Mouse (Mus musculus) embryonic facial prominence, embryonic 14.5 days (tissue): ENCODE measurements around the gene Gm43302. TPM values are rescaled to one million over a fixed set of nuclear protein-coding genes. Genes with fewer than 3 reads are reported as not detected.
"Not testable (repeated sequence)": the region's sequence is repeated elsewhere in the genome, so short reads cannot be mapped to it uniquely, and the experiment has no call there.

Experiments
- ATAC-seq: fragments of 200-750 bp; cut with Nextera tagmentation; 2 replicates; pipeline ENCODE4 v1.8.0; 2017; ENCODE audit warnings: low read depth, moderate number of reproducible peaks, moderate TSS enrichment
- DNase-seq: peaks from one replicate; pipeline ENCODE4 v3.0.0-alpha.2; 2015; ENCODE audit warnings: low spot score
- H3K27ac ChIP-seq: fragments of 300-500 bp; sonication (generic); replicated peaks from 2 replicates; pipeline ENCODE4 v1.5.1; 2014; ENCODE audit warnings: low read depth, mild to moderate bottlenecking, low read length, moderate library complexity
- H3K27me3 ChIP-seq: fragments of 300-500 bp; sonication (generic); replicated peaks from 2 replicates; pipeline ENCODE4 v1.6.1; 2014; ENCODE audit warnings: low read length; ENCODE audit not compliant: control insufficient read depth, insufficient read depth
- H3K36me3 ChIP-seq: fragments of 300-500 bp; sonication (generic); 2 replicates; pipeline ENCODE4 v1.6.1; 2014; ENCODE audit warnings: low read length, mixed read lengths; ENCODE audit not compliant: control insufficient read depth, insufficient read depth
- H3K4me1 ChIP-seq: fragments of 300-500 bp; sonication (generic); 2 replicates; pipeline ENCODE4 v1.6.1; 2014; ENCODE audit warnings: antibody characterized with exemption, low read length; ENCODE audit not compliant: control insufficient read depth, insufficient read depth
- H3K4me2 ChIP-seq: fragments of 300-500 bp; sonication (generic); 2 replicates; pipeline ENCODE4 v1.6.1; 2014; ENCODE audit warnings: low read depth, mild to moderate bottlenecking, low read length, moderate library complexity, mixed read lengths
- H3K4me3 ChIP-seq: fragments of 300-500 bp; sonication (generic); 2 replicates; pipeline ENCODE4 v1.5.1; 2014; ENCODE audit warnings: low read depth, mild to moderate bottlenecking, low read length
- H3K9ac ChIP-seq: fragments of 300-500 bp; sonication (generic); 2 replicates; pipeline ENCODE4 v1.6.1; 2014; ENCODE audit warnings: low read depth, mild to moderate bottlenecking, low read length, moderate library complexity, mixed read lengths
- H3K9me3 ChIP-seq: fragments of 300-500 bp; sonication (generic); 2 replicates; pipeline ENCODE4 v1.6.1; 2016; ENCODE audit warnings: low read length; ENCODE audit not compliant: control insufficient read depth
- WGBS: fragments of 180-500 bp; shearing (Covaris S2); extraction: QIAGEN DNeasy Blood & Tissue Kit; methylation state at CpG from one replicate; pipeline ENCODE4 v1.1.7; 2014; 5-methylcytosine and 5-hydroxymethylcytosine counted together
- polyA plus RNA-seq: library from polyadenylated mRNA; unstranded; fragments of >200 nt; fragmentation: Nextera tagmentation; extraction: Ambion mirVana; gene quantifications from 2 replicates; pipeline ENCODE4 v1.2.1, GENCODE M21; 2014

Gene Gm43302
- polyA plus RNA-seq = 0.28 and 0.32 TPM in 2 replicates

DNA sequence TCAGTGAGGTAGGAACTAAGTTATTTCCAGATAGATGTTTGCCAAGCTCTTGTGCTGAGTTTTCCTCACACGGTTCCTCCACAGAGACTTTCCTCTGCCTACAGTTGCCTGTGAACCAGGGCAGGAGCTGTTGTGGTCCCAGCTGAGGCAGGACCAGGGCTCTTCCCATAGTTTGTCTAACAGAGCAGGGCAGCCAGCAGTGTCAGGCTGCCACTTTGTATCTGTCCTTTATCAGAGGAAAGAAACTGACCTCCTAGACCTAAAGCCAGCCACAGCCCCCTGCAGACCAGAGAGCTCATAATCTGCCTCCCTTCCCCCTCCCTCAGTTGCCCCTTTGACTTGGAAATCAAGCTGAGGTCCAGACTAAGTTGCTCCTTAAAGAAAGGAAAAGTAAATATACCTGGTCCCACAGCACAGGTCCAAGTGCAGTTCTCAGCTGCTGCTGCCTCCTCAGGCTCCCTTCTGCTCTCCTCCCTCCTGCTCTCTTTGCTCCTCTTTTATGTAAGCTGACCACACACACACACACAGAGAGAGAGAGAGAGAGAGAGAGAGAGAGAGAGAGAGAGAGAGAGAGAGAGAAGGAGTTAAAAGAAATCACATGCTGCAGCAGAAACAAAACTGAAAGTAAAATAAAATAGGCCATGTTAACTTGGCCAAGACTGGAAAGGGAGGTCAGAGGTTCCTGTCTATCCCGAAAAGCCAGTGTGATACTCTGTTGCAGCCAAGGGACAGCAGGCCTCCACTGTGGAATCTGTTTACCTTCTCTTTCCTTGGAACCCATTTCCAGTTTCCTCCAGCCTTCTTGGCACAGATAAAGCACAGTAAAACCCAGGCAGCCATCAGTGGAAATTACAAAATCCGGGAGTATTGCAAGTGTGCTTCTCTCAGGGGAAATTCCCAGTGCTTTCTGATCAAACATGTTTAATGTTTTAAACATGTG, at the start of gene Gm43302, which contains the start of gene Gbp6:
Gene Gm43302 (minus strand): TSS at position 470 of the 940 bp plus-strand sequence.
Gene Gbp6 (minus strand): TSS at position 473 of the 940 bp plus-strand sequence.
- H3K4me3 ChIP-seq, H3K36me3 ChIP-seq, H3K27ac ChIP-seq, H3K4me1 ChIP-seq, H3K9me3 ChIP-seq, H3K9ac ChIP-seq, H3K27me3 ChIP-seq: not testable (repeated sequence)
- 34% methylated on average over 3 of the region's 3 CpGs for WGBS
- DNase-seq (peak; percentile 66), ATAC-seq (peak; percentile 72)
- 0 out of 2 replicates have a peak within 1 kb of the TSS, but pooled peaks have one; percentile 10 for H3K4me2 ChIP-seq

DNA sequence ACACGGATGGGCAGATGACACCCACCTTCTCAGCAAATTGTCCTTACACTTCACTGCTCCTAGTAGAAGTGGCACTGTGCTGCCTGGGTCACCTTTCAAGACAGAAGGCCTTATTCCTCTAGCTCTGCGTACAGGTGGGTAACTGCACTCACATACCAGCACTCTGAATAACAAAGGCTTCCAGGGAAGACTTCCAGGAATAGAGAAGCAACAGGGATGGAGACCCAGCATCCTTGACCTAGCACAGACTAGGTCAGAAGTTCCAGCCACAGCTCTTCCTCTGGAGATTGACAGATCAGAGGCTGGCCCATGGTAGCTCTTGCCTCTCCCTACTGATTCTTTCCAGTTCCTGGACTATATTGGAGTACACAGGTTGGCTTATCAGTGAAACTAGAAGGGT, 47.8 kb upstream of the Gm43302 start:
- H3K36me3 ChIP-seq = no peaks in the 10 kb centered on the region
- no peak overlapping the region for H3K9ac ChIP-seq
- no peak for ATAC-seq
- H3K27me3 ChIP-seq = no peaks in the 10 kb centered on the region
- H3K4me1 ChIP-seq = no peaks in the 10 kb centered on the region
- DNase-seq = no peak
- no peak overlapping the region for H3K27ac ChIP-seq
- 77% methylated on average over 2 of the region's 2 CpGs for WGBS
- H3K4me2 ChIP-seq = no peak overlapping the region
- H3K9me3 ChIP-seq = no peaks in the 10 kb centered on the region
- H3K4me3 ChIP-seq = no peak overlapping the region

DNA sequence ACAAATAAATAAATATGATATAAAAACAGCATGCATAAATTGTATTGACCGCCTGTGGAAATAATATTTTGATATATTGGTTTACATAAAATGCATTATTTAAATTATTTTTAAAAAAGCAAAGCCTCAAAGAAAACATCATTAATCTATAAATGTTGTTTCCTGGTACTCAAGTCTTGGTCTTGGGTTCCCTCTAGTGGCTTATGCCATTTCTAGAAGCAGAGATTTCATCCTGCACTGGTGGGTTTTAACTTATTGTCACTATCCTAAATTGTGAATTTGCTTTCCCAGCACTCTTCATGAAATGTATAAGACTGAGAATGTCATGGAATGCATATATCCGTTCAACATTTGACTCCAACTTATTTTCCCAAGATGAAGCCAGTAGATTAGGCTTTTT, 29.0 kb upstream of the Gm43302 start:
- WGBS = 68% methylated on average over 2 of the region's 2 CpGs
- ATAC-seq (no peak), DNase-seq (no peak)
- no peak overlapping the region for H3K27ac ChIP-seq
- no peaks in the 10 kb centered on the region for H3K4me1 ChIP-seq
- H3K4me2 ChIP-seq = no peak overlapping the region
- H3K27me3 ChIP-seq = no peaks in the 10 kb centered on the region
- no peak overlapping the region for H3K9ac ChIP-seq
- H3K4me3 ChIP-seq = no peak overlapping the region
- H3K36me3 ChIP-seq = no peaks in the 10 kb centered on the region
- H3K9me3 ChIP-seq = no peaks in the 10 kb centered on the region

DNA sequence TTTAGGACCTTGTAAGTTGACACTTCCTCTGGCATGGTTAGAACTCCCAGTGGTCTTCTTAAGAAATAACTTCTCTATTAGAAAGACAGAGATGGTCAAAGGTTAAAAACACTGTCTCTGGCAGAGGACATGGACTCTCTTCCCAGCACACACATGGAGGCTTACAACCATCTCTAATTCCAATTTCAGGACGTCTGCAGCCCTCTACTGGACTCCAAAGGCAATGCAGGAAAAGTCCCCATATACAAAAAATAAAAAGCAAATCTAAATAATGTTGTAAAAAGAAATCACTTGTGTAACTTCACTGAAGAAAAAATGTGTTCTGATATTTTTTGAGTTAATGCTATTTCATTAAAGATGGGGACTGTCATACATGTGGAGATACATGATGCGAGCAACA, 17.4 kb upstream of the Gm43302 start:
- H3K9ac ChIP-seq = no peak overlapping the region
- H3K27ac ChIP-seq = no peak overlapping the region
- no peaks in the 10 kb centered on the region for H3K27me3 ChIP-seq
- H3K4me3 ChIP-seq = no peak overlapping the region
- 0 out of 2 replicates have a peak, but pooled peaks cover 4% of the 10 kb centered on the region for H3K9me3 ChIP-seq
- DNase-seq (no peak), ATAC-seq (no peak)
- no peaks in the 10 kb centered on the region for H3K4me1 ChIP-seq
- 74% methylated on average over 2 of the region's 2 CpGs for WGBS
- H3K4me2 ChIP-seq = no peak overlapping the region
- no peaks in the 10 kb centered on the region for H3K36me3 ChIP-seq

DNA sequence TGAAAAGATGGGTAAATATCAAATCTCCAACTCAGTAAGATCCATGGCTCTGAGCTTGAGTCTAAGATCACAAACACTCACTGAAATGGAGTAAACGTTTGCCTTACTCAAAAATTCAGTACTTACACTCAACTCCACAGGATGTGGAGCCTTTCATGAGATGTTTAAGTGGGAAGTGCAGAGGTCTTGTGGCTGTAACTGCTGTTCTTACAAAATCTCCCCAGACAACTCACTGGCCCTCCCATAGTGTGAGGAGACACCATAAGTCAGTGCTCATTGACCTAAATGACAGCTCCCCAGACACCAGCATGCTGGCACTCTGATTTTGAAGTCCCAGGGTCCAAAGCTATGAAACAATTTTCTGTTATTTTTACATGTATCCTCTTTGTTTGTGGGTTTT, 15.7 kb upstream of the Gm43302 start:
- H3K27ac ChIP-seq, H3K9me3 ChIP-seq, H3K9ac ChIP-seq, H3K4me1 ChIP-seq, H3K4me2 ChIP-seq, H3K27me3 ChIP-seq, DNase-seq, H3K36me3 ChIP-seq, H3K4me3 ChIP-seq, ATAC-seq: not testable (repeated sequence)
- WGBS = 69% methylated on average over 1 of the region's 1 CpGs

DNA sequence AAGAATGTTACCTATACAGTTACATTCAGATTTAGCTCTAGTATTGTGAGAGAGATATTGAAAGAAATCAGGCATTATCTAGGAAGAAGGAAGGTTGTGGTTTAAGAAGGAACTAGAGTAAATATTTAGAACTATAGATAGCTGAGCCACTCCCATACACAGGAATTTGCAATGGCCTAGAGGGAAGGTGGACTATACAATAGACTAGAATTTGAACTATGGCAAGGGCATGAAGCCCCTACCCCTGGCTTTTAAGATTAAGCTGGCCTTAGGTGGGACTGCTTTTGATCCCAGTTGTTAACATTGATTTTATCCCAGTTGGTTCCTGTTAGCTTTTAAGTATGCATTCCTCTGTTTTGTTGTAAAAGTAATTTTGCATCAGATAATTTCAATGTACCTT, 13.5 kb upstream of the Gm43302 start:
- H3K4me1 ChIP-seq, H3K9ac ChIP-seq, H3K36me3 ChIP-seq, ATAC-seq, H3K9me3 ChIP-seq, H3K27me3 ChIP-seq, H3K27ac ChIP-seq, H3K4me2 ChIP-seq, DNase-seq, H3K4me3 ChIP-seq: not testable (repeated sequence)

DNA sequence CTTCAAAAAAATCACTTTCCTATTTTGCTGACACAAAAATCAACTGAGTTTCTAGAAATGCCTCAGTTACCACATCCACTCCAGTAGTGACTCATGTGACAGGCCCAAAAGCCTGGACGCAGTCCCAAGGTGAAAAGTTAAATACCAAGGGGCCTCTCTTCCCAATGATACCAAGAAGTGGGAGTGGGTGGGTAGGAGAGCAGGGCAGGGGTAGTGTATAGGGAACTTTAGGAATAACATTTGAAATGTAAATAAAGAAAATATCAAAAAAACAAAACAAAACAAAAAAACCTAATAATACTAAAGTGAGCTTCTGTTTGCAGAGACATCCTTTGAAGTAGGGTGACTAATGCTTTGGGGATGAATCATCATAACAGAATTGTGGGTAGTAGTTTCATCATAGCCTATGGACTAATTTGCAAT, 12.7 kb upstream of the Gm43302 start:
- H3K4me3 ChIP-seq = no peak overlapping the region
- H3K27me3 ChIP-seq = no peaks in the 10 kb centered on the region
- H3K36me3 ChIP-seq = no peaks in the 10 kb centered on the region
- WGBS = 80% methylated on average over 1 of the region's 1 CpGs
- H3K27ac ChIP-seq = no peak overlapping the region
- H3K9ac ChIP-seq = no peak overlapping the region
- ATAC-seq (no peak), DNase-seq (no peak)
- H3K4me2 ChIP-seq = no peak overlapping the region
- H3K9me3 ChIP-seq = 0 out of 2 replicates have a peak, but pooled peaks cover 4% of the 10 kb centered on the region
- H3K4me1 ChIP-seq = no peaks in the 10 kb centered on the region

DNA sequence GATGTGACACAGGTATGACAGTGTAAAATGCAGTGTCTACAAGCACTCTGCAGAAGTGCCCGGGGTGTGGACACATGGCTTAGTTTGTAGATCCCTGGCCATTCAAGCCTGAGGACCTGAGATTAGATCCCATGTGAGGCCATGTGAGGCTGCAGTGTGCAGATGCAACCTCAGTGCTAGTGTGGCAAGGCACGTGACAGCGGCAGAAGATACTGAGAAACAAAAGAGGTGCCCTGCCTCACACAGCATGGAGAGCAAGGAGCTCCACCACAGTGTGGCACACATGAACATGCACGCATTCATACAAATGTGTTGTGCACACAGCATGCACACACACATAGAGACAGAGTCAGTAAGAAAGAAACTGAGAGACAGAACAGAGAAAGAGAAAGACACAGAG, 12.2 kb upstream of the Gm43302 start:
- ATAC-seq, H3K9me3 ChIP-seq, H3K9ac ChIP-seq, H3K36me3 ChIP-seq, DNase-seq, H3K4me2 ChIP-seq, H3K4me1 ChIP-seq, H3K4me3 ChIP-seq, H3K27me3 ChIP-seq, H3K27ac ChIP-seq: not testable (repeated sequence)
- 87% methylated on average over 4 of the region's 4 CpGs for WGBS

DNA sequence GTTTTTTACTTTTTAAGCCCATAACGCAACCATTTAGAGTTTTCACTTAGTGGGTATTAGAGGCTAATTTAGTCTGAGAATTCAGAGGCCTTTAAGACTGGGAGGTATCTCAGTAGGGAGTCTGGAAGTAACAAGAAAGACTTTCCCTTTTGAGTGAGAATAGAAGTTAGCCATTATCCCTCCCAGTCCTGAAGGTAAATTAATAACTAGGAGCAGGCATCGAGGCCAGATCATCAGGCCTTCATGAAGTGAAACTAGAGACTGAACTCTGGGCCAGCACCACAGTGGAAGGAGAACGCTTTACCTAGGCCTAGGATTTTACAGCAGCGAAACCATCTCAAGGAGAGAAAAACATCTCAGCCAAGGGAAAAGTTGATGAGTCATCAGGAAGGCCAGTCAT, 8.5 kb upstream of the Gm43302 start:
- Histone ChIP-seq H3K27ac (no peak overlapping the region), H3K4me3 (no peak overlapping the region), H3K9ac (no peak overlapping the region), H3K36me3 (no peaks in the 10 kb centered on the region), H3K9me3 (no peaks in the 10 kb centered on the region), H3K4me2 (no peak overlapping the region), H3K27me3 (no peaks in the 10 kb centered on the region), H3K4me1 (no peaks in the 10 kb centered on the region)
- no peak for ATAC-seq
- no peak for DNase-seq
- WGBS = 85% methylated on average over 4 of the region's 4 CpGs
